Mouse (Mus musculus): ENCODE measurements around the gene Pfn1. TPM values are rescaled to one million over a fixed set of nuclear protein-coding genes. Genes with fewer than 3 reads are reported as not detected.
A peak's percentile ranks its signal among the peaks of the same experiment; 100 is the strongest.

Pfn1 gene
- polyA plus RNA-seq, 1 experiment from 2014 or later: 1,225 TPM

- Histone ChIP-seq H3K9me3 (replicated peaks; ENCODE audit: control insufficient read depth, low read length) (no peaks in the 10 kb centered on the region), H3K4me1 (ENCODE audit: control insufficient read depth, insufficient read depth, low read length) (peaks cover 42% of the 10 kb centered on the region), H3K4me2 (ENCODE audit: low read depth, low read length) (peak within 1 kb of the TSS; percentile 89), H3K27me3 (ENCODE audit: control insufficient read depth, insufficient read depth, low read length) (no peaks in the 10 kb centered on the region), H3K4me3 (ENCODE audit: low read length) (peak within 1 kb of the TSS; percentile 77), H3K27ac (ENCODE audit: low read length) (peak within 1 kb of the TSS; percentile 97), H3K9ac (ENCODE audit: low read length) (peak within 1 kb of the TSS; percentile 88), H3K36me3 (ENCODE audit: control insufficient read depth, insufficient read depth) (peaks cover 50% of the 10 kb centered on the region)
- WGBS: under 1% methylated on average over 63 of the region's 63 CpGs
- peak; percentile 91 for ATAC-seq (replicated peaks; ENCODE audit: extremely low read depth, insufficient read depth, low FRiP score)
Observed at GRCm38 (mm10) chr11:70646691-70647650, 7.5 kb downstream of the Pfn1 start, which contains the start of the genes Rnf167 and Slc25a11. Gene Rnf167 (plus strand): TSS chr11:70647235. Gene Slc25a11 (minus strand): TSS chr11:70647479.

- ATAC-seq (replicated peaks; ENCODE audit: extremely low read depth, insufficient read depth, low FRiP score): no peak
- Histone ChIP-seq H3K4me3 (ENCODE audit: low read length) (peak overlapping the region; percentile 68), H3K27ac (ENCODE audit: low read length) (peak overlapping the region; percentile 96), H3K27me3 (ENCODE audit: control insufficient read depth, insufficient read depth, low read length) (no peaks in the 10 kb centered on the region), H3K36me3 (ENCODE audit: control insufficient read depth, insufficient read depth) (peaks cover 44% of the 10 kb centered on the region), H3K9me3 (replicated peaks; ENCODE audit: control insufficient read depth, low read length) (no peaks in the 10 kb centered on the region), H3K9ac (ENCODE audit: low read length) (peak overlapping the region; percentile 85), H3K4me1 (ENCODE audit: control insufficient read depth, insufficient read depth, low read length) (peaks cover 35% of the 10 kb centered on the region), H3K4me2 (ENCODE audit: low read depth, low read length) (peak overlapping the region; percentile 89)
- WGBS: 23% methylated on average over 3 of the region's 3 CpGs
Observed at GRCm38 (mm10) chr11:70646259-70646555, 8.2 kb downstream of the Pfn1 start.

- WGBS: 75% methylated on average over 12 of the region's 12 CpGs
Observed at GRCm38 (mm10) chr11:70645461-70646258, 8.8 kb downstream of the Pfn1 start.

GRCm38 (mm10) chr11:70644564-70645103 lies 9.8 kb downstream of the Pfn1 start:
- 89% methylated on average over 8 of the region's 8 CpGs for WGBS
- Histone ChIP-seq H3K4me1 (ENCODE audit: control insufficient read depth, insufficient read depth, low read length) (peaks cover 28% of the 10 kb centered on the region), H3K27ac (ENCODE audit: low read length) (no peak overlapping the region), H3K4me3 (ENCODE audit: low read length) (no peak overlapping the region), H3K9ac (ENCODE audit: low read length) (no peak overlapping the region), H3K36me3 (ENCODE audit: control insufficient read depth, insufficient read depth) (peaks cover 31% of the 10 kb centered on the region), H3K9me3 (replicated peaks; ENCODE audit: control insufficient read depth, low read length) (no peaks in the 10 kb centered on the region), H3K27me3 (ENCODE audit: control insufficient read depth, insufficient read depth, low read length) (no peaks in the 10 kb centered on the region), H3K4me2 (ENCODE audit: low read depth, low read length) (no peak overlapping the region)
- ATAC-seq (replicated peaks; ENCODE audit: extremely low read depth, insufficient read depth, low FRiP score): no peak

More at GRCm38 (mm10) chr11:70645461-70646258, 8.8 kb downstream of the Pfn1 start:
- peaks cover 38% of the 10 kb centered on the region for H3K36me3 ChIP-seq (ENCODE audit: control insufficient read depth, insufficient read depth)
- peak overlapping the region; percentile 68 for H3K4me3 ChIP-seq (ENCODE audit: low read length)
- H3K27me3 ChIP-seq (ENCODE audit: control insufficient read depth, insufficient read depth, low read length): no peaks in the 10 kb centered on the region
- peak overlapping the region; percentile 85 for H3K9ac ChIP-seq (ENCODE audit: low read length)
- H3K27ac ChIP-seq (ENCODE audit: low read length): peak overlapping the region; percentile 96
- no peak for ATAC-seq (replicated peaks; ENCODE audit: extremely low read depth, insufficient read depth, low FRiP score)
- H3K4me2 ChIP-seq (ENCODE audit: low read depth, low read length): peak overlapping the region; percentile 89
- H3K9me3 ChIP-seq (replicated peaks; ENCODE audit: control insufficient read depth, low read length): no peaks in the 10 kb centered on the region
- H3K4me1 ChIP-seq (ENCODE audit: control insufficient read depth, insufficient read depth, low read length): peaks cover 30% of the 10 kb centered on the region

GRCm38 (mm10) chr11:70643051-70643450 lies 11.4 kb downstream of the Pfn1 start:
- 91% methylated on average over 6 of the region's 6 CpGs for WGBS
- Histone ChIP-seq H3K27me3 (ENCODE audit: control insufficient read depth, insufficient read depth, low read length) (no peaks in the 10 kb centered on the region), H3K4me3 (ENCODE audit: low read length) (no peak overlapping the region), H3K27ac (ENCODE audit: low read length) (no peak overlapping the region), H3K4me1 (ENCODE audit: control insufficient read depth, insufficient read depth, low read length) (peaks cover 26% of the 10 kb centered on the region), H3K36me3 (ENCODE audit: control insufficient read depth, insufficient read depth) (peaks cover 19% of the 10 kb centered on the region), H3K9ac (ENCODE audit: low read length) (no peak overlapping the region), H3K4me2 (ENCODE audit: low read depth, low read length) (no peak overlapping the region), H3K9me3 (replicated peaks; ENCODE audit: control insufficient read depth, low read length) (no peaks in the 10 kb centered on the region)
- no peak for ATAC-seq (replicated peaks; ENCODE audit: extremely low read depth, insufficient read depth, low FRiP score)

GRCm38 (mm10) chr11:70641241-70641640 lies 13.2 kb downstream of the Pfn1 start:
- H3K4me3 ChIP-seq (ENCODE audit: low read length): no peak overlapping the region
- peaks cover 19% of the 10 kb centered on the region for H3K36me3 ChIP-seq (ENCODE audit: control insufficient read depth, insufficient read depth)
- H3K4me2 ChIP-seq (ENCODE audit: low read depth, low read length): no peak overlapping the region
- 79% methylated on average over 7 of the region's 7 CpGs for WGBS
- no peaks in the 10 kb centered on the region for H3K27me3 ChIP-seq (ENCODE audit: control insufficient read depth, insufficient read depth, low read length)
- no peaks in the 10 kb centered on the region for H3K9me3 ChIP-seq (replicated peaks; ENCODE audit: control insufficient read depth, low read length)
- H3K27ac ChIP-seq (ENCODE audit: low read length): no peak overlapping the region
- no peak for ATAC-seq (replicated peaks; ENCODE audit: extremely low read depth, insufficient read depth, low FRiP score)
- no peak overlapping the region for H3K9ac ChIP-seq (ENCODE audit: low read length)
- H3K4me1 ChIP-seq (ENCODE audit: control insufficient read depth, insufficient read depth, low read length): peaks cover 24% of the 10 kb centered on the region

- H3K4me3 ChIP-seq (ENCODE audit: low read length): no peak overlapping the region
- ATAC-seq (replicated peaks; ENCODE audit: extremely low read depth, insufficient read depth, low FRiP score): no peak
- H3K4me1 ChIP-seq (ENCODE audit: control insufficient read depth, insufficient read depth, low read length): peaks cover 11% of the 10 kb centered on the region
- H3K9ac ChIP-seq (ENCODE audit: low read length): no peak overlapping the region
- peaks cover 14% of the 10 kb centered on the region for H3K36me3 ChIP-seq (ENCODE audit: control insufficient read depth, insufficient read depth)
- H3K27me3 ChIP-seq (ENCODE audit: control insufficient read depth, insufficient read depth, low read length): no peaks in the 10 kb centered on the region
- WGBS: 76% methylated on average over 8 of the region's 8 CpGs
- H3K27ac ChIP-seq (ENCODE audit: low read length): no peak overlapping the region
- H3K9me3 ChIP-seq (replicated peaks; ENCODE audit: control insufficient read depth, low read length): no peaks in the 10 kb centered on the region
- H3K4me2 ChIP-seq (ENCODE audit: low read depth, low read length): no peak overlapping the region
Observed at GRCm38 (mm10) chr11:70639976-70640375, 14.5 kb downstream of the Pfn1 start.

- ATAC-seq (replicated peaks; ENCODE audit: extremely low read depth, insufficient read depth, low FRiP score): no peak
- Histone ChIP-seq H3K9me3 (replicated peaks; ENCODE audit: control insufficient read depth, low read length) (no peaks in the 10 kb centered on the region), H3K27me3 (ENCODE audit: control insufficient read depth, insufficient read depth, low read length) (no peaks in the 10 kb centered on the region), H3K9ac (ENCODE audit: low read length) (peak within 1 kb of the TSS; percentile 42; the same call in 1 of the 2 replicates), H3K4me3 (ENCODE audit: low read length) (no peak within 1 kb of the TSS), H3K4me1 (ENCODE audit: control insufficient read depth, insufficient read depth, low read length) (peaks cover 11% of the 10 kb centered on the region), H3K27ac (ENCODE audit: low read length) (peak within 1 kb of the TSS; percentile 36), H3K36me3 (ENCODE audit: control insufficient read depth, insufficient read depth) (0 out of 2 replicates have a peak, but pooled peaks cover 5% of the 10 kb centered on the region), H3K4me2 (ENCODE audit: low read depth, low read length) (peak within 1 kb of the TSS; percentile 17; the same call in 1 of the 2 replicates)
- WGBS: 9% methylated on average over 5 of the region's 5 CpGs
Observed at GRCm38 (mm10) chr11:70638714-70639278, 15.6 kb downstream of the Pfn1 start, which contains the start of gene Gp1ba. Gene Gp1ba (plus strand): TSS chr11:70639122.

Data from heart, embryonic 16.5 days (tissue).